Mouse (Mus musculus) embryonic facial prominence, embryonic 13.5 days (tissue): ENCODE results near the gene Pcx. TPM values are rescaled to one million over a fixed set of nuclear protein-coding genes. Genes with fewer than 3 reads are reported as not detected.

ENCODE experiments used
- ATAC-seq: fragments of 200-750 bp; cut with Nextera tagmentation; 2 replicates; pipeline ENCODE4 v1.8.0; 2017; ENCODE audit warnings: low read depth; ENCODE audit not compliant: insufficient number of reproducible peaks, insufficient read depth, low FRiP score, low TSS enrichment
- H3K27ac ChIP-seq: fragments of 300-500 bp; sonication (generic); 2 replicates; pipeline ENCODE4 v1.5.1; 2015; ENCODE audit warnings: moderate library complexity, mild to moderate bottlenecking, inconsistent platforms
- H3K27me3 ChIP-seq: fragments of 300-500 bp; sonication (generic); 2 replicates; pipeline ENCODE4 v1.6.1; 2015; ENCODE audit warnings: mild to moderate bottlenecking, inconsistent platforms
- H3K36me3 ChIP-seq: fragments of 300-500 bp; sonication (generic); 2 replicates; pipeline ENCODE4 v1.6.1; 2015; ENCODE audit warnings: mild to moderate bottlenecking, inconsistent platforms
- H3K4me1 ChIP-seq: fragments of 300-500 bp; sonication (generic); 2 replicates; pipeline ENCODE4 v1.6.1; 2015; ENCODE audit warnings: inconsistent platforms
- H3K4me2 ChIP-seq: fragments of 300-500 bp; sonication (generic); 2 replicates; pipeline ENCODE4 v1.6.1; 2015; ENCODE audit warnings: moderate library complexity, mild to moderate bottlenecking, inconsistent platforms
- H3K4me3 ChIP-seq: fragments of 300-500 bp; sonication (generic); 2 replicates; pipeline ENCODE4 v1.5.1; 2015; ENCODE audit warnings: mild to moderate bottlenecking, inconsistent platforms
- H3K9ac ChIP-seq: fragments of 300-500 bp; sonication (generic); 2 replicates; pipeline ENCODE4 v1.6.1; 2015; ENCODE audit warnings: mild to moderate bottlenecking, inconsistent platforms
- H3K9me3 ChIP-seq: fragments of 300-500 bp; sonication (generic); 2 replicates; pipeline ENCODE4 v1.6.1; 2016; ENCODE audit warnings: inconsistent platforms
- WGBS: fragments of 180-500 bp; shearing (Covaris S2); methylation state at CpG from one replicate; pipeline ENCODE4 v1.1.7; 2015; ENCODE audit warnings: mixed read lengths; 5-methylcytosine and 5-hydroxymethylcytosine counted together
- polyA plus RNA-seq: library from polyadenylated mRNA; unstranded; fragments of >200 nt; fragmentation: Nextera tagmentation; extraction: Ambion mirVana; gene quantifications from 2 replicates; pipeline ENCODE4 v1.2.1, GENCODE M21; 2015

Pcx gene
- polyA plus RNA-seq, 1 experiment from 2014 or later: 24.8 TPM

GRCm38 (mm10) chr19:4498062-4498933 is 12.0 kb upstream of the Pcx start, which contains the start of gene 2010003K11Rik:
TSS of gene 2010003K11Rik (minus strand) at chr19:4498583.
- H3K4me3 ChIP-seq: no peak within 1 kb of the TSS
- peak within 1 kb of the TSS; percentile 31 for H3K4me2 ChIP-seq
- H3K9me3 ChIP-seq: no peaks in the 10 kb centered on the region
- no peaks in the 10 kb centered on the region for H3K36me3 ChIP-seq
- 63% methylated on average over 16 of the region's 16 CpGs for whole genome bisulfite sequencing
- H3K4me1 ChIP-seq: peaks cover 7% of the 10 kb centered on the region; the same call in 1 of the 2 replicates
- no peaks in the 10 kb centered on the region for H3K27me3 ChIP-seq
- no peak for ATAC-seq
- H3K27ac ChIP-seq: no peak within 1 kb of the TSS
- no peak within 1 kb of the TSS for H3K9ac ChIP-seq

- WGBS: 68% methylated on average over 2 of the region's 2 CpGs
- H3K4me3 ChIP-seq: no peak overlapping the region
- H3K4me2 ChIP-seq: no peak overlapping the region
- H3K36me3 ChIP-seq: no peaks in the 10 kb centered on the region
- H3K4me1 ChIP-seq: peaks cover 5% of the 10 kb centered on the region; the same call in 1 of the 2 replicates
- no peaks in the 10 kb centered on the region for H3K27me3 ChIP-seq
- no peak overlapping the region for H3K27ac ChIP-seq
- 0 out of 2 replicates have a peak overlapping the region, but pooled peaks have one; percentile 6 for H3K9ac ChIP-seq
- ATAC-seq: no peak
- H3K9me3 ChIP-seq: no peaks in the 10 kb centered on the region
Measured at GRCm38 (mm10) chr19:4502701-4503100, 7.6 kb upstream of the Pcx start.

GRCm38 (mm10) chr19:4504830-4505229 is 5.4 kb upstream of the Pcx start:
- no peak for ATAC-seq
- H3K4me1 ChIP-seq: peaks cover 6% of the 10 kb centered on the region
- H3K27me3 ChIP-seq: no peaks in the 10 kb centered on the region
- no peak overlapping the region for H3K27ac ChIP-seq
- no peaks in the 10 kb centered on the region for H3K36me3 ChIP-seq
- H3K9ac ChIP-seq: no peak overlapping the region
- H3K4me2 ChIP-seq: no peak overlapping the region
- WGBS: 96% methylated on average over 1 of the region's 1 CpGs
- no peaks in the 10 kb centered on the region for H3K9me3 ChIP-seq
- H3K4me3 ChIP-seq: no peak overlapping the region

GRCm38 (mm10) chr19:4507746-4508145 is 2.5 kb upstream of the Pcx start:
- Histone ChIP-seq H3K4me1 (peaks cover 16% of the 10 kb centered on the region), H3K27ac (no peak overlapping the region), H3K36me3 (no peaks in the 10 kb centered on the region), H3K9me3 (no peaks in the 10 kb centered on the region), H3K4me3 (no peak overlapping the region), H3K4me2 (no peak overlapping the region), H3K9ac (no peak overlapping the region), H3K27me3 (no peaks in the 10 kb centered on the region; the same call in 1 of the 2 replicates)
- no peak for ATAC-seq
- 72% methylated on average over 3 of the region's 3 CpGs for WGBS

- Histone ChIP-seq H3K4me3 (peak overlapping the region; percentile 66), H3K4me1 (peaks cover 34% of the 10 kb centered on the region), H3K27ac (no peak overlapping the region), H3K9me3 (no peaks in the 10 kb centered on the region), H3K9ac (peak overlapping the region; percentile 74), H3K4me2 (peak overlapping the region; percentile 89), H3K36me3 (no peaks in the 10 kb centered on the region), H3K27me3 (no peaks in the 10 kb centered on the region; the same call in 1 of the 2 replicates)
- ATAC-seq: no peak
- WGBS: 8% methylated on average over 13 of the region's 13 CpGs
Measured at GRCm38 (mm10) chr19:4511116-4511841, 1.0 kb downstream of the Pcx start.

GRCm38 (mm10) chr19:4513236-4513858 is 3.1 kb downstream of the Pcx start:
- ATAC-seq: no peak
- Histone ChIP-seq H3K9ac (no peak overlapping the region), H3K4me3 (no peak overlapping the region), H3K36me3 (no peaks in the 10 kb centered on the region), H3K27ac (no peak overlapping the region), H3K4me2 (no peak overlapping the region), H3K4me1 (peaks cover 52% of the 10 kb centered on the region), H3K9me3 (no peaks in the 10 kb centered on the region), H3K27me3 (no peaks in the 10 kb centered on the region; the same call in 1 of the 2 replicates)
- 69% methylated on average over 4 of the region's 4 CpGs for WGBS

GRCm38 (mm10) chr19:4515746-4516145 is 5.5 kb downstream of the Pcx start:
- no peak for ATAC-seq
- Histone ChIP-seq H3K9ac (peak overlapping the region; percentile 28), H3K27me3 (no peaks in the 10 kb centered on the region; the same call in 1 of the 2 replicates), H3K9me3 (no peaks in the 10 kb centered on the region), H3K36me3 (no peaks in the 10 kb centered on the region), H3K4me2 (peak overlapping the region; percentile 14; the same call in 1 of the 2 replicates), H3K4me3 (no peak overlapping the region), H3K4me1 (peaks cover 51% of the 10 kb centered on the region), H3K27ac (peak overlapping the region; percentile 80)
- WGBS: 22% methylated on average over 2 of the region's 2 CpGs

GRCm38 (mm10) chr19:4516288-4516687 is 6.0 kb downstream of the Pcx start:
- peaks cover 50% of the 10 kb centered on the region for H3K4me1 ChIP-seq
- no peak overlapping the region for H3K4me2 ChIP-seq
- peak overlapping the region; percentile 28; the same call in 1 of the 2 replicates for H3K9ac ChIP-seq
- ATAC-seq: no peak
- H3K36me3 ChIP-seq: no peaks in the 10 kb centered on the region
- no peaks in the 10 kb centered on the region for H3K9me3 ChIP-seq
- 64% methylated on average over 2 of the region's 2 CpGs for WGBS
- no peaks in the 10 kb centered on the region for H3K27me3 ChIP-seq
- no peak overlapping the region for H3K4me3 ChIP-seq
- peak overlapping the region; percentile 80 for H3K27ac ChIP-seq

- Histone ChIP-seq H3K4me2 (no peak overlapping the region), H3K4me1 (peaks cover 53% of the 10 kb centered on the region), H3K9me3 (no peaks in the 10 kb centered on the region), H3K27me3 (no peaks in the 10 kb centered on the region), H3K9ac (no peak overlapping the region), H3K36me3 (no peaks in the 10 kb centered on the region), H3K27ac (peak overlapping the region; percentile 39), H3K4me3 (no peak overlapping the region)
- ATAC-seq: no peak
- 52% methylated on average over 1 of the region's 1 CpGs for WGBS
Measured at GRCm38 (mm10) chr19:4517483-4517882, 7.2 kb downstream of the Pcx start.

GRCm38 (mm10) chr19:4521426-4522050 is 11.3 kb downstream of the Pcx start:
- no peak overlapping the region for H3K4me3 ChIP-seq
- no peaks in the 10 kb centered on the region for H3K27me3 ChIP-seq
- no peaks in the 10 kb centered on the region for H3K9me3 ChIP-seq
- H3K9ac ChIP-seq: no peak overlapping the region
- H3K4me2 ChIP-seq: no peak overlapping the region
- peak overlapping the region; percentile 69 for H3K27ac ChIP-seq
- no peak for ATAC-seq
- peaks cover 32% of the 10 kb centered on the region for H3K4me1 ChIP-seq
- WGBS: 45% methylated on average over 3 of the region's 3 CpGs
- no peaks in the 10 kb centered on the region for H3K36me3 ChIP-seq

- Histone ChIP-seq H3K36me3 (no peaks in the 10 kb centered on the region), H3K9me3 (no peaks in the 10 kb centered on the region), H3K4me1 (no peaks in the 10 kb centered on the region), H3K27ac (no peak overlapping the region), H3K4me3 (no peak overlapping the region), H3K9ac (no peak overlapping the region), H3K27me3 (no peaks in the 10 kb centered on the region), H3K4me2 (no peak overlapping the region)
- ATAC-seq: no peak
- 90% methylated on average over 2 of the region's 2 CpGs for WGBS
Measured at GRCm38 (mm10) chr19:4534646-4535045, 24.4 kb downstream of the Pcx start.
